Comparison of ENCODE assay signal across 9 mouse cellular contexts in the genomic region with DNA sequence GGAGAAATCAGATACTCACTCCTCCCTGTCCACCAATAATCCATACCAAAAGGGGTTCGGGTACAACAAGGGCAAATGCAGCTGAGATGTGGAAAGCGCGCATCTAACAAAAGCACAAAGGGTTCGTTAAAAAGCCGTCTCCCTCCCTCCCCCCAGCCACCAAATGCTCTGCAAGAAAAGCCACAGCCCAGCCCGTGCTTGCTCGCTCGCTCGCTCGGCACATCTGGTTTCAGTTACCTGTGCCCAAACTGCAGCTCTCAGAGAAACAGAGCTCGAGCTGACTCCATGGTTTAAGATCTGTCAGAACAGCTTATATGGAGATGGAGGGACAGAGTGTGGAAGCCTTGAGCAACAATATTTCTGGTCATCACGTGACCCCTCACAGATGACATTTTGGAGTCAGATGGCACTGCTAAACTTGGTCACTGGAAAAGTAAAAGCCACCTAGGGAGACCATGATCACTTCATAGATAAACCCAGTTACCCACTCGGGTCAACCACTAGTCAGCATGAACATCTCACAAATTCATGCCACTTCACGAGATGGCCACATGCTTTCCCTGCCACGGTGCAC. TPM values are rescaled to one million over a fixed set of nuclear protein-coding genes. Genes with fewer than 3 reads are reported as not detected.
DNase-seq lines count a peak whose midpoint lies in the region; ATAC-seq and TF ChIP-seq lines count a peak whose summit lies in the region.
"Had no signal": no experiment of that assay in that cellular context is flagged by ENCODE, and none has a peak within 500 bp of the region (broad histone marks: within the 10 kb centered on the region; RNA-seq: fewer than 3 reads in every experiment).

No protein-coding gene starts in this region.

- peak; percentile 42 for DNase-seq in midbrain, embryonic 10.5 days (ENCODE audit: low spot score)
- DNase-seq in midbrain, postnatal 0 days (ENCODE audit: low spot score) = no peak
- DNase-seq in midbrain, embryonic 14.5 days = no peak
- no peak for DNase-seq in cerebellum, postnatal 10 days
- no peak for DNase-seq in testis, postnatal 10 days (ENCODE audit: low spot score)
- no peak for DNase-seq in frontal cortex, postnatal 10 days (ENCODE audit: low spot score in 2 of 2)

- H3K4me1 ChIP-seq in midbrain, embryonic 10.5 days = peaks cover 22% of the 10 kb centered on the region
- peaks cover 7% of the 10 kb centered on the region; the same call in 1 of the 2 replicates for H3K4me1 ChIP-seq in midbrain, postnatal 0 days (ENCODE audit: insufficient read depth, low read length)
- H3K4me1 ChIP-seq in embryonic facial prominence, embryonic 13.5 days = peaks cover 57% of the 10 kb centered on the region
- H3K4me1 ChIP-seq in midbrain, embryonic 14.5 days (ENCODE audit: control insufficient read depth, insufficient read depth, low read length) = peaks cover 6% of the 10 kb centered on the region; the same call in 1 of the 2 replicates

- no peaks in the 10 kb centered on the region for H3K27me3 ChIP-seq in midbrain, embryonic 10.5 days (ENCODE audit: low read depth, poor library complexity, severe bottlenecking)
- H3K27me3 ChIP-seq in midbrain, postnatal 0 days (ENCODE audit: insufficient read depth, low read length) = no peaks in the 10 kb centered on the region
- no peaks in the 10 kb centered on the region for H3K27me3 ChIP-seq in embryonic facial prominence, embryonic 13.5 days
- H3K27me3 ChIP-seq in midbrain, embryonic 14.5 days (ENCODE audit: control insufficient read depth, insufficient read depth, low read length) = no peaks in the 10 kb centered on the region
- H3K27me3 ChIP-seq: stomach, embryonic 15.5 days had no signal

- WGBS in midbrain, embryonic 10.5 days = 46% methylated on average over 15 of the region's 15 CpGs
- 51% methylated on average over 15 of the region's 15 CpGs for WGBS in midbrain, postnatal 0 days
- WGBS in embryonic facial prominence, embryonic 13.5 days = 13% methylated on average over 15 of the region's 15 CpGs
- 49% methylated on average over 15 of the region's 15 CpGs for WGBS in midbrain, embryonic 14.5 days

- H3K9me3 ChIP-seq in midbrain, embryonic 10.5 days (replicated peaks) = no peaks in the 10 kb centered on the region
- no peaks in the 10 kb centered on the region for H3K9me3 ChIP-seq in midbrain, postnatal 0 days (ENCODE audit: low read length)
- no peaks in the 10 kb centered on the region for H3K9me3 ChIP-seq in embryonic facial prominence, embryonic 13.5 days
- no peaks in the 10 kb centered on the region for H3K9me3 ChIP-seq in midbrain, embryonic 14.5 days (ENCODE audit: control insufficient read depth, low read length)
- H3K9me3 ChIP-seq: stomach, embryonic 15.5 days had no signal

- no peaks in the 10 kb centered on the region for H3K36me3 ChIP-seq in midbrain, embryonic 10.5 days
- no peaks in the 10 kb centered on the region for H3K36me3 ChIP-seq in midbrain, postnatal 0 days (ENCODE audit: insufficient read depth, low read length)
- peaks cover 8% of the 10 kb centered on the region for H3K36me3 ChIP-seq in embryonic facial prominence, embryonic 13.5 days
- no peaks in the 10 kb centered on the region for H3K36me3 ChIP-seq in midbrain, embryonic 14.5 days (ENCODE audit: control insufficient read depth, insufficient read depth, low read length)

- ATAC-seq in midbrain, postnatal 0 days (ENCODE audit: low FRiP score) = no peak
- peak; percentile 81 for ATAC-seq in embryonic facial prominence, embryonic 13.5 days (ENCODE audit: insufficient number of reproducible peaks, insufficient read depth, low FRiP score, low TSS enrichment, low read depth)
- no peak for ATAC-seq in midbrain, embryonic 14.5 days (ENCODE audit: low FRiP score, low TSS enrichment)

- H3K9ac ChIP-seq in midbrain, postnatal 0 days (replicated peaks; ENCODE audit: low read length, poor library complexity, severe bottlenecking) = no peak overlapping the region
- H3K9ac ChIP-seq in embryonic facial prominence, embryonic 13.5 days = peak overlapping the region; percentile 67
- H3K9ac ChIP-seq in midbrain, embryonic 14.5 days (replicated peaks; ENCODE audit: low read length) = no peak overlapping the region
- H3K9ac ChIP-seq: stomach, embryonic 15.5 days had no signal

- no peak overlapping the region for H3K4me3 ChIP-seq in midbrain, embryonic 10.5 days
- H3K4me3 ChIP-seq in midbrain, postnatal 0 days (ENCODE audit: low read depth, low read length) = no peak overlapping the region
- peak overlapping the region; percentile 30 for H3K4me3 ChIP-seq in embryonic facial prominence, embryonic 13.5 days
- no peak overlapping the region for H3K4me3 ChIP-seq in midbrain, embryonic 14.5 days (replicated peaks; ENCODE audit: low read depth, low read length)
- H3K4me3 ChIP-seq: layer of hippocampus, adult 2 months; stomach, embryonic 15.5 days had no signal

- no peak overlapping the region for H3K4me2 ChIP-seq in midbrain, postnatal 0 days (ENCODE audit: low read depth, low read length, poor library complexity, severe bottlenecking)
- H3K4me2 ChIP-seq in embryonic facial prominence, embryonic 13.5 days = peak overlapping the region; percentile 58
- no peak overlapping the region for H3K4me2 ChIP-seq in midbrain, embryonic 14.5 days (ENCODE audit: low read length)
- H3K4me2 ChIP-seq: stomach, embryonic 15.5 days had no signal

- no peak overlapping the region for H3K27ac ChIP-seq in midbrain, embryonic 10.5 days (replicated peaks)
- H3K27ac ChIP-seq in midbrain, postnatal 0 days (ENCODE audit: low read depth, low read length) = no peak overlapping the region
- H3K27ac ChIP-seq in embryonic facial prominence, embryonic 13.5 days = peak overlapping the region; percentile 97
- H3K27ac ChIP-seq in midbrain, embryonic 14.5 days (replicated peaks; ENCODE audit: low read depth, low read length) = 0 out of 2 replicates have a peak overlapping the region, but pooled peaks have one; percentile 37
- H3K27ac ChIP-seq: layer of hippocampus, adult 2 months; stomach, embryonic 15.5 days had no signal

- no peak for TF ChIP-seq CTCF in midbrain, postnatal 0 days (IDR thresholded peaks at IDR 0.05)

RNA-seq across cellular contexts. Expression of a gene that starts 19.0 kb away (rescaled TPM):
- 7.8 and 10.8 TPM in 2 replicates for polyA plus RNA-seq in midbrain, embryonic 10.5 days (2016; fragmentation: Nextera tagmentation; extraction: Ambion mirVana)
- 51.6 and 68.9 TPM in 2 replicates for total RNA-seq in midbrain, postnatal 0 days (2014; rRNA removed)
- polyA plus RNA-seq in midbrain, postnatal 0 days (2015; fragmentation: Nextera tagmentation; extraction: Ambion mirVana) = 13.2 and 16.7 TPM in 2 replicates
- polyA plus RNA-seq in embryonic facial prominence, embryonic 13.5 days (2015; fragmentation: Nextera tagmentation; extraction: Ambion mirVana) = 25.8 and 36.7 TPM in 2 replicates
- 37.0 and 39.1 TPM in 2 replicates for polyA plus RNA-seq in midbrain, embryonic 14.5 days (2014; fragmentation: Nextera tagmentation; extraction: Ambion mirVana)

Comparison
In these comparisons a context has a peak if more than half of its experiments do, and no peak if none do; other contexts are left out.
1. H3K27ac ChIP-seq: peak in embryonic facial prominence, embryonic 13.5 days (single experiment) and midbrain, embryonic 14.5 days (single experiment); none in midbrain, embryonic 10.5 days (single experiment) and midbrain, postnatal 0 days (single experiment).